Mouse (Mus musculus) liver, postnatal 0 days (tissue): ENCODE results near the gene Uhrf1. TPM values are rescaled to one million over a fixed set of nuclear protein-coding genes. Genes with fewer than 3 reads are reported as not detected.

Experiments
- ATAC-seq: fragments of 200-750 bp; cut with Nextera tagmentation; 2 replicates; pipeline ENCODE4 v1.8.0; 2017; ENCODE audit warnings: mild to moderate bottlenecking, moderate library complexity
- DNase-seq: peaks from one replicate; pipeline ENCODE4 v3.0.0-alpha.2; 2016
- H3K27ac ChIP-seq: fragments of 300-500 bp; sonication (generic); 2 replicates; pipeline ENCODE4 v1.5.1; 2014; ENCODE audit warnings: antibody characterized with exemption, moderate library complexity, mild to moderate bottlenecking, low read depth
- H3K27me3 ChIP-seq: fragments of 300-500 bp; sonication (generic); 2 replicates; pipeline ENCODE4 v1.6.1; 2014; ENCODE audit warnings: low read length, control low read depth, mixed read lengths; ENCODE audit not compliant: insufficient read depth
- H3K36me3 ChIP-seq: fragments of 300-500 bp; sonication (generic); replicated peaks from 2 replicates; pipeline ENCODE4 v1.6.1; 2014; ENCODE audit warnings: mild to moderate bottlenecking, control low read depth, low read length, moderate library complexity, mixed read lengths; ENCODE audit not compliant: insufficient read depth
- H3K4me1 ChIP-seq: fragments of 300-500 bp; sonication (generic); 2 replicates; pipeline ENCODE4 v1.6.1; 2014; ENCODE audit warnings: antibody characterized with exemption, mild to moderate bottlenecking, control low read depth; ENCODE audit not compliant: insufficient read depth
- H3K4me2 ChIP-seq: fragments of 300-500 bp; sonication (generic); 2 replicates; pipeline ENCODE4 v1.6.1; 2014; ENCODE audit warnings: low read depth, mild to moderate bottlenecking, low read length, moderate library complexity, mixed read lengths
- H3K4me3 ChIP-seq: fragments of 300-500 bp; sonication (generic); 2 replicates; pipeline ENCODE4 v1.5.1; 2014; ENCODE audit warnings: low read depth, low read length
- H3K9ac ChIP-seq: fragments of 300-500 bp; sonication (generic); replicated peaks from 2 replicates; pipeline ENCODE4 v1.6.1; 2014; ENCODE audit warnings: mild to moderate bottlenecking, moderate library complexity
- H3K9me3 ChIP-seq: fragments of 300-500 bp; sonication (generic); 2 replicates; pipeline ENCODE4 v1.6.1; 2016; ENCODE audit warnings: mild to moderate bottlenecking, control low read depth, low read length, mixed read lengths
- CTCF ChIP-seq: sonication (generic); IDR thresholded peaks from 2 replicates; pipeline ENCODE4 v1.5.1; 2016; ENCODE audit warnings: antibody characterized with exemption, low read depth
- EP300 ChIP-seq: IDR thresholded peaks from 2 replicates; pipeline ENCODE4 v1.6.1; 2016; ENCODE audit warnings: antibody characterized with exemption, low read depth, mild to moderate bottlenecking
- WGBS: fragments of 180-500 bp; shearing (Covaris S2); extraction: QIAGEN DNeasy Blood & Tissue Kit; methylation state at CpG from one replicate; pipeline ENCODE4 v1.1.7; 2014; ENCODE audit not compliant: insufficient replicate concordance; 5-methylcytosine and 5-hydroxymethylcytosine counted together
- polyA plus RNA-seq: library from polyadenylated mRNA; unstranded; fragments of >200 nt; fragmentation: Nextera tagmentation; extraction: Ambion mirVana; gene quantifications from 2 replicates; pipeline ENCODE4 v1.2.1, GENCODE M21; 2015

Uhrf1 gene
- polyA plus RNA-seq, 1 experiment from 2014 or later = 43.5 TPM

DNA sequence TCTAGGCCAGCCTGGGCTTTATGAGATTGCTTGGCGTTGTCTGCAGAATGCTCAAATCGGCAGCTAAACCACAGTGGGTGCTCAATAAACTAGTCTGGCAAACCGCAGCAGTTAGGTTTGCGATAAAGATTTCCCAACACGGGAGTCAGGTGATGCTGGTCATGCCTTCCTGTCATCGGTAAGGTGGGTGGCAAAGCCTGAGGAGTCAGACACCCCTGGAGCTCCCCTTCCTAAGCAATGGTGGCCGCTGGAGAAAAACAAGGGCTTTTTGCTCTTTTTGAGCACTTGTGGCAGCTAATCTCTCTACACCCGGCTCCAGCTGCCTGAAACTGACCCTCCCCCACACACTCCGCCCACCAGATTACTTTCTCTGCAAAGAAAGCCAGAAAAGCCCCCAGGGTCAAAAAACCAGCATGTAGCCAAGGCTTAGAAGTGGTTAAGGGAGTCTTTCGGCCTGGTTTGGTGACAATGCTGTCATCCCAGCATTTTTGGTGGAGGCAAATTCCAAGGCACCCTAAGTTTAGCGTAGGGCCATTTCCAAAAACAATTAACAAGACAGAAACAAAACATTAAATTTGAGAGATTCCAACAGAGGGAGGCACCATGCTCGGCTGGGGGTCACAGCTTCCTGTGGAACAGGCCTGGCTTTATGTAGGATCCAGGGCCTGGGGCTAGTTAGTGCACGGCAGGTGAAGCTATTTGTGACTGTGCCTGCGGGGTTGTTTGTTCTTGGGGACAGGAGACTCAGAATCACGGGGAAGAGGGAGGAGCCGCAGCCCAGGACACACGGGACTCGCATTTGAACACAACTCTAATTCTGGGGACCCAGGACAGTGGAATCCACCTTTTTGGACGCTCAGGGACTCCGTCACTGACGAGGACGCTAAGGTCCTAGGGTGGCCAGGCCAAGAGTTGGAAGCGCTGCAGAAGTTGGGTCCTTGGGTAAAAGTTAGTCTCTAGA is 13.5 kb upstream of the Uhrf1 start:
- H3K4me1 ChIP-seq = peaks cover 52% of the 10 kb centered on the region
- peak overlapping the region; percentile 93 for H3K27ac ChIP-seq
- ATAC-seq (peak; percentile 37), DNase-seq (peak; percentile 56)
- no peaks in the 10 kb centered on the region for H3K27me3 ChIP-seq
- H3K4me2 ChIP-seq = peak overlapping the region; percentile 86
- H3K9ac ChIP-seq = peak overlapping the region; percentile 47
- peaks cover 20% of the 10 kb centered on the region for H3K36me3 ChIP-seq
- TF ChIP-seq CTCF (no peak), EP300 (no peak)
- H3K9me3 ChIP-seq = no peaks in the 10 kb centered on the region
- peak overlapping the region; percentile 61 for H3K4me3 ChIP-seq
- WGBS = 2% methylated on average over 23 of the region's 23 CpGs

DNA sequence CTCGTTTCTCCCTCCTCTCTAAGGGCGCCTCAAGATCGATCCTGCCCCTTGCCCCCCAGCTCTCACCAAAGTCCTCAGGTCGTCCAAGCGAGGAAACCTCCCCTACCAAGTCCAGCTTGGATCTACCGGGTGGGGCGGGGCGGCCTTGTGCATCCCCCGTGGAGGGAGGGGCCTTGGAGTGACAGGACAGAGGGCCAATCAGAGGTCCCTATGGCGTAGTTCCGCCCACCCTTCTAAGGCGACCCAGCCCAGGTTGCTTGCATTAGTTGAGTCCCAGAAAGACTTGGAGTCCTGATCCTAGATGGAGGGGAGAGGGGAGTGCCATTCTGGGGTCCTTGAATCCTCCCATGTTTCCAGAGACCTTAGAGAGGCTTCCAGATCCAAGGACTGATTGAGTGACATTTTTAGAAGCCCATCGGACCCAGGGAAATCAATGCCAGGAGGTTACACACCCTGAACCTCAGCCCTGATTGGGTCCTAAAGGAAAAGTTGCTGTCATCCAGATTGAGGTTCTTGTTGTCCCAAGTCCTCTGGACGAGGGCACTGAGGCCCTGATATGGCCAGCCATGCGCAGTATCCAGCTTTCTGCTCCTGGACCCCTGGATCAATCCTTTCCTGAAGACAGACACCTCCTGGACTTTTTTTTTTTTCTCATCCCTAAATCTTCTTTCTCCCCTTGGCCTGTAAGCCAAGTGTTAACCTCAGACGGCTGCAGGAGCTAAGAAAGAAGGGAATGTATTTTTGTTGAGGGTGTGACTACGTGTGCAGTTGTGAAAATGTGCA is 12.5 kb upstream of the Uhrf1 start:
- Histone ChIP-seq H3K27ac (peak overlapping the region; percentile 93), H3K9me3 (no peaks in the 10 kb centered on the region), H3K36me3 (peaks cover 10% of the 10 kb centered on the region), H3K4me1 (peaks cover 52% of the 10 kb centered on the region), H3K9ac (peak overlapping the region; percentile 47), H3K4me2 (peak overlapping the region; percentile 86), H3K27me3 (no peaks in the 10 kb centered on the region), H3K4me3 (peak overlapping the region; percentile 61)
- peak; percentile 83 for ATAC-seq
- TF ChIP-seq CTCF = no peak
- no peak for TF ChIP-seq EP300
- WGBS = under 1% methylated on average over 17 of the region's 17 CpGs
- DNase-seq = peak; percentile 95

DNA sequence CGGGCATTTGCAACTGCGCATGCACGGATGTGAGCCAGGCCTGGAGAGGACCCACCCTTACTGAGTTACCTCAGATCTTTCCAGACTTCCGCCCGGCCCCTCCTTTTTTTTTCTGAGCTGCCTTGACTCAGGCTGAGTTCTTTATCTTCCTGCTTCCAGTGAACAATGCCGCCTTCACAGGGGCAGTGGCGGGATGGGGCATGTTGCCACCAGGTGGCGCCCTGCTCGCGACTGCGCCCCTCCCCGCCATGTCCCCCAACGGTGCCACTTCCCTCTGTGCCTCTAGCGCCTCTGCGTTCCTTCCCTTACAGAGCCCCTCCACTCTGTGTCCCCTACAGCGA is 12.0 kb upstream of the Uhrf1 start:
- DNase-seq = peak; percentile 90
- no peak for TF ChIP-seq EP300
- peak; percentile 97 for TF ChIP-seq CTCF
- Histone ChIP-seq H3K4me2 (peak overlapping the region; percentile 86), H3K4me1 (peaks cover 52% of the 10 kb centered on the region), H3K27ac (peak overlapping the region; percentile 93), H3K4me3 (peak overlapping the region; percentile 61), H3K36me3 (peaks cover 5% of the 10 kb centered on the region), H3K9me3 (no peaks in the 10 kb centered on the region), H3K9ac (peak overlapping the region; percentile 56), H3K27me3 (no peaks in the 10 kb centered on the region)
- WGBS = 0% methylated on average over 16 of the region's 16 CpGs
- peak; percentile 76 for ATAC-seq

DNA sequence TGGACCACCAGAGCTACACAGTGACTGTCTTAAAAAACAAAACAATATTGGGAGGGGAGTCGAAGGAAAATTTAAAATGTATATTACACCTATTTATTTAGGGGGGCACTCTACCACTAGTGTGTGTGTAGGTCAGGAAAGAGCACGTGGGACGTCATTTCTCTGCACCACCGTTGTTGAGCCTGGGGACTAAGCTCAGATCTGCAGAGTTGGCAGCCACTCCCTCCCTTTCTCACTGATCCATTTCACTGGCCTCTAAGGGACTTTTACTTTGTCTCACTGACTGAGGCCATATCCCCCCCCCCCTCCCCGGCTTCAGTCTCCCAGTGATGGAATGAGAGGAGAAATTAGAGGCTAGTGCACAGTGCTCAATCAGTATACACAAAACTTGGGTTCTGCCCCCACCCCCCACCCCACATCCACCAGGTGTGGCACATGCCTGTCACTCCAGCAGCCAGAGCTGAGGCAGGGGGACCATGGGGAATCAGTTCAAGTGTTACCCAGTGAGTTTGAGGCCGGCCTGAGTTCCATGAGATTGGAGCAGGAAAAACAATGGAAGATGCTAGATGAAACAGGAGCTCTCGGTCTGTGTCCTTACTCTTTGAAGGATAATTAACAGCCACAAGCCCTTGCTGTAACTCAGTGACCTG is 11.2 kb upstream of the Uhrf1 start:
- Histone ChIP-seq H3K27me3 (no peaks in the 10 kb centered on the region), H3K36me3 (no peaks in the 10 kb centered on the region), H3K4me1 (peaks cover 47% of the 10 kb centered on the region), H3K27ac (peak overlapping the region; percentile 93; the same call in 1 of the 2 replicates), H3K9me3 (no peaks in the 10 kb centered on the region), H3K4me2 (peak overlapping the region; percentile 86), H3K9ac (peak overlapping the region; percentile 56), H3K4me3 (no peak overlapping the region)
- 82% methylated on average over 7 of the region's 7 CpGs for WGBS
- ATAC-seq = no peak
- TF ChIP-seq CTCF = no peak
- no peak for TF ChIP-seq EP300
- DNase-seq = no peak

DNA sequence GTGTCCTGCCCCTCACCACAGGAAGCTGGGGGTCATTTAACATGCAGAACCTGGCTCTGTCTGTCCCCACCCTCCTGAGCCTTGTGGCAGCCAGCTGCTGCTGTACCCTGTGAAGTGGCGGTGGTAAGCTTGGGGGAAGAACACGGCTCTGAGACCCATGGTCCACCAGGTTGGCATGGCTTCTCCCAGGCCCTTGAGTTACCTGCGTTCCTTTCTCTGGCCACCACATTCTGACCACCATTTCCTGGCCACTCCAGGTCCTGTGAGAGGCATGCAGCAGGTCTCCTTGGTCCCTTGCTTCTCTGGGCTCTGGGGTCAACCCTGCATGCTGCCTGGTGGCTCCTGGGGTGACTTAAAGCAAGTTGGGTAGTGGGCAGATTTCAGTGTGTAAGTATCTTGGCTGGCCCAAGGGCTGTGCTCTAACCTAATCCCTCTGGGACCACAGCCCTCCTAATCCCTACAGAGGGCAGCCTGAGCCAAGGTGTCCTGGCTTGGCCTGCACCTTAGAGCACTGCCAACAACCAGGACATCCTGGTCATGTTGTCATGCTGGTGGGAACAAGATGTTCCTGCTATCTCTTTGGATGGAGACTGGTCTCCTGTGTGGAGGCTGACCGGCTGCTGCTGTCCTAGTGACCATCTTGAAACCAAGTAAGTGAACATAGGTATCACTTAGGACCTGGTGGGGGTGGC is 10.4 kb upstream of the Uhrf1 start, which contains the start of gene Plin3:
TSS of gene Plin3 (minus strand) at position 343 of the 692 bp plus-strand sequence.
- Histone ChIP-seq H3K27ac (peak within 1 kb of the TSS; percentile 93), H3K4me3 (no peak within 1 kb of the TSS), H3K9ac (peak within 1 kb of the TSS; percentile 56; the same call in 1 of the 2 replicates)

More for the DNA sequence above, 10.4 kb upstream of the Uhrf1 start, which contains the start of gene Plin3:
- 82% methylated on average over 4 of the region's 4 CpGs for WGBS
- H3K4me2 ChIP-seq = peak within 1 kb of the TSS; percentile 86
- no peak for ATAC-seq
- H3K36me3 ChIP-seq = no peaks in the 10 kb centered on the region
- DNase-seq = no peak
- peaks cover 39% of the 10 kb centered on the region for H3K4me1 ChIP-seq
- H3K9me3 ChIP-seq = no peaks in the 10 kb centered on the region
- no peaks in the 10 kb centered on the region for H3K27me3 ChIP-seq
- TF ChIP-seq CTCF (no peak), EP300 (no peak)
